Mouse (Mus musculus) intestine, embryonic 14.5 days (tissue): ENCODE results near the gene Vsnl1. TPM values are rescaled to one million over a fixed set of nuclear protein-coding genes. Genes with fewer than 3 reads are reported as not detected.

Experiments
- ATAC-seq: fragments of 200-750 bp; cut with Nextera tagmentation; replicated peaks from 2 replicates; pipeline ENCODE4 v1.8.0; 2017; ENCODE audit warnings: low read depth, moderate number of reproducible peaks, moderate TSS enrichment, moderate library complexity; ENCODE audit not compliant: low FRiP score, low TSS enrichment
- DNase-seq: peaks from one replicate; pipeline ENCODE4 v3.0.0-alpha.2; 2018; ENCODE audit warnings: low spot score
- H3K27ac ChIP-seq: fragments of 300-500 bp; sonication (generic); 2 replicates; pipeline ENCODE4 v1.5.1; 2014; ENCODE audit warnings: low read depth, mild to moderate bottlenecking, control low read depth
- H3K27me3 ChIP-seq: fragments of 300-500 bp; sonication (generic); replicated peaks from 2 replicates; pipeline ENCODE4 v1.6.1; 2014; ENCODE audit warnings: low read length, control low read depth; ENCODE audit not compliant: control insufficient read depth, insufficient read depth
- H3K36me3 ChIP-seq: fragments of 300-500 bp; sonication (generic); 2 replicates; pipeline ENCODE4 v1.6.1; 2014; ENCODE audit warnings: low read length, control low read depth; ENCODE audit not compliant: control insufficient read depth, insufficient read depth
- H3K4me1 ChIP-seq: fragments of 300-500 bp; sonication (generic); replicated peaks from 2 replicates; pipeline ENCODE4 v1.6.1; 2014; ENCODE audit warnings: low read length, control low read depth, mixed read lengths; ENCODE audit not compliant: control insufficient read depth, insufficient read depth
- H3K4me2 ChIP-seq: fragments of 300-500 bp; sonication (generic); 2 replicates; pipeline ENCODE4 v1.6.1; 2014; ENCODE audit warnings: low read length
- H3K4me3 ChIP-seq: fragments of 300-500 bp; sonication (generic); 2 replicates; pipeline ENCODE4 v1.5.1; 2014; ENCODE audit warnings: low read depth, low read length, control low read depth, mixed read lengths
- H3K9ac ChIP-seq: fragments of 300-500 bp; sonication (generic); 2 replicates; pipeline ENCODE4 v1.6.1; 2014; ENCODE audit warnings: mild to moderate bottlenecking, low read length
- H3K9me3 ChIP-seq: fragments of 300-500 bp; sonication (generic); 2 replicates; pipeline ENCODE4 v1.6.1; 2016; ENCODE audit warnings: low read length, control low read depth; ENCODE audit not compliant: control insufficient read depth
- WGBS: fragments of 180-500 bp; shearing (Covaris S2); extraction: QIAGEN DNeasy Blood & Tissue Kit; methylation state at CpG from one replicate; pipeline ENCODE4 v1.1.7; 2014; 5-methylcytosine and 5-hydroxymethylcytosine counted together
- polyA plus RNA-seq: library from polyadenylated mRNA; unstranded; fragments of >200 nt; fragmentation: Nextera tagmentation; extraction: Ambion mirVana; gene quantifications from 2 replicates; pipeline ENCODE4 v1.2.1, GENCODE M21; 2014

Gene Vsnl1
- polyA plus RNA-seq, 1 experiment from 2014 or later = 0.88 TPM

DNA sequence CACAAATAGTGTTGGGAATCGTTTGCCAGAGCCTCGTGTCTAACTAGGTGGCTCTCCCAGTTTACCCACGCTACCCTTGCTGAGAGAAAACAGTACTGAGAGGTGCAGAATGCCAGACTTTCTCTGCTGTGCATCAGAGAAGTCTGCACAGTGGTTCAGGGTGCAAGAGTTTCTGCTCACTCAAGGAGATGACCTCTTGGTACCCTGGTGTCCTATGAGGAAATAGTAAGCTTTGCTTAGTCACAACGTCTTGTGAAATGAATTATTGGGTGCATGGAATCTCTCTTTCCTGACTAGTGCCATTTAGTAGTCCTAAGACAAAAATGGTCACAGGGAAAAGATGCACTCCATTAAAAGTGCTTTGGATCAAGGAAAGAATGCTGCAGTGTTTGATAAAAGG, 111.9 kb downstream of the Vsnl1 start:
- Histone ChIP-seq H3K9me3 (no peaks in the 10 kb centered on the region), H3K4me2 (no peak overlapping the region), H3K27ac (no peak overlapping the region), H3K27me3 (no peaks in the 10 kb centered on the region), H3K4me3 (no peak overlapping the region), H3K36me3 (no peaks in the 10 kb centered on the region), H3K4me1 (no peaks in the 10 kb centered on the region), H3K9ac (no peak overlapping the region)
- DNase-seq = no peak
- no peak for ATAC-seq
- 33% methylated on average over 4 of the region's 4 CpGs for WGBS

DNA sequence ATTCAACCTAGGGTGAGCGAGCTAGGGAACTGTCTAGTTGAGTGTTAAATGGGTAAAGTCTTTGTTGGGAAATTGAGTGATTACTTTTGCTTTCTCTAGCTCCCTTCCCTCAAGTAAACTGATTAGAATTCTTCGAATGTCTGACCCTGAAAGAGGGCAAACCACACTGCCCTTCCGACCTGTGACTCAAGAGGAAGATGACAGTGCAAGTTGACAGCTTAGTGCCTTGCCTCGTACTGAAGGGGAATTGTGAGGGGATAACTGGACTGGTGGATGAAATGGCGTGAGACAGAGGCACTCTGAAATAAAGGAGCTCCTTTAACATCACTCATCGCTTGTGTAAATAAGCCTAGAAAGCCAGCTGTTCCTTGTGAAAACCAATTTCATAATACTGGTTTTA, 118.7 kb downstream of the Vsnl1 start:
- 42% methylated on average over 6 of the region's 6 CpGs for WGBS
- no peak overlapping the region for H3K4me3 ChIP-seq
- H3K4me2 ChIP-seq = no peak overlapping the region

DNA sequence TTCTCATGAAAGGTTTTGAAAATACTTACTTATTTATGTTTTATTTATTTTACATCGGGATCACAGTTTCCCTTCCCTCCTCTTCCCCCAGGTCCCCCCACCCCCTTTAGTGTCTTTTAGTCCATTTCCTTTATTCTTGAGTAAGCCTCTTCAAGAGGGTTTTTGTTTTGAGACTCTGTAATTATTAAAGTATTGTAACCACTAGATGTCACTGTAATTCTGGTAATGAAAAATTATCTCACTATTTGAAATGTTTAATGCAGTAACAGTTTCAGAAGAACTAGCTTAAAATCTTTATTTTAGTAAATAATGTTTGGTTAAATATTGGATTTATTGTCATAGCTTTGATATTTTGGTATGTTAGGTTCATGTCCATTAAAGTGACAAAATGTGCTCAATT, 122.6 kb downstream of the Vsnl1 start:
- no peaks in the 10 kb centered on the region for H3K9me3 ChIP-seq
- no peak overlapping the region for H3K27ac ChIP-seq
- no peak overlapping the region for H3K9ac ChIP-seq
- DNase-seq (no peak), ATAC-seq (no peak)
- no peaks in the 10 kb centered on the region for H3K27me3 ChIP-seq
- H3K4me1 ChIP-seq = no peaks in the 10 kb centered on the region
- no peak overlapping the region for H3K4me2 ChIP-seq
- H3K4me3 ChIP-seq = no peak overlapping the region
- H3K36me3 ChIP-seq = peaks cover 73% of the 10 kb centered on the region
- 50% methylated on average over 1 of the region's 1 CpGs for WGBS

More for the DNA sequence above, 118.7 kb downstream of the Vsnl1 start:
- H3K27ac ChIP-seq = no peak overlapping the region
- no peaks in the 10 kb centered on the region for H3K9me3 ChIP-seq
- no peak for ATAC-seq
- peaks cover 46% of the 10 kb centered on the region for H3K36me3 ChIP-seq
- no peaks in the 10 kb centered on the region for H3K4me1 ChIP-seq
- H3K9ac ChIP-seq = no peak overlapping the region
- H3K27me3 ChIP-seq = no peaks in the 10 kb centered on the region
- DNase-seq = no peak

DNA sequence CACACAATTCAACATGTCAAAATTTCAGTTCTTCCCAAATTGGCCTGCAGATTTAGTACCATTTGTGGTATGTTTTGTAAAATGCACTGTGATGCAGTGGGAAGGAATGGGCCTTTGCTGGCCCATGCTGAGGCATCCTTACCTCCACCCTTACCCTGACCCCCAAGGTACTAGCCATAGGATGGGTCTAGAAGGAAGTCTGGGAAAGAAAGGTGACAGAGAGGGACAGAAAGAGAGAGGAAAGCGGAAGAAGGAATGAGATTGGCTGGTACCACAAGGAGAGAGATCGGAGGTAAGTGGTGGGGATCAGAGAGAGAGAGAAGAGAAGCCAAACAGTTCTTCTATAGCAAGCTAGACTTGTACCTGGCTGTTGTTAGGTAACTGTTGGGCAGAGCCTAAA, 125.3 kb downstream of the Vsnl1 start:
- H3K9ac ChIP-seq = no peak overlapping the region
- no peak overlapping the region for H3K4me3 ChIP-seq
- H3K27me3 ChIP-seq = no peaks in the 10 kb centered on the region
- DNase-seq (no peak), ATAC-seq (no peak)
- peaks cover 72% of the 10 kb centered on the region for H3K36me3 ChIP-seq
- H3K27ac ChIP-seq = no peak overlapping the region
- no peak overlapping the region for H3K4me2 ChIP-seq
- H3K9me3 ChIP-seq = no peaks in the 10 kb centered on the region
- WGBS = 98% methylated on average over 2 of the region's 2 CpGs
- H3K4me1 ChIP-seq = no peaks in the 10 kb centered on the region

DNA sequence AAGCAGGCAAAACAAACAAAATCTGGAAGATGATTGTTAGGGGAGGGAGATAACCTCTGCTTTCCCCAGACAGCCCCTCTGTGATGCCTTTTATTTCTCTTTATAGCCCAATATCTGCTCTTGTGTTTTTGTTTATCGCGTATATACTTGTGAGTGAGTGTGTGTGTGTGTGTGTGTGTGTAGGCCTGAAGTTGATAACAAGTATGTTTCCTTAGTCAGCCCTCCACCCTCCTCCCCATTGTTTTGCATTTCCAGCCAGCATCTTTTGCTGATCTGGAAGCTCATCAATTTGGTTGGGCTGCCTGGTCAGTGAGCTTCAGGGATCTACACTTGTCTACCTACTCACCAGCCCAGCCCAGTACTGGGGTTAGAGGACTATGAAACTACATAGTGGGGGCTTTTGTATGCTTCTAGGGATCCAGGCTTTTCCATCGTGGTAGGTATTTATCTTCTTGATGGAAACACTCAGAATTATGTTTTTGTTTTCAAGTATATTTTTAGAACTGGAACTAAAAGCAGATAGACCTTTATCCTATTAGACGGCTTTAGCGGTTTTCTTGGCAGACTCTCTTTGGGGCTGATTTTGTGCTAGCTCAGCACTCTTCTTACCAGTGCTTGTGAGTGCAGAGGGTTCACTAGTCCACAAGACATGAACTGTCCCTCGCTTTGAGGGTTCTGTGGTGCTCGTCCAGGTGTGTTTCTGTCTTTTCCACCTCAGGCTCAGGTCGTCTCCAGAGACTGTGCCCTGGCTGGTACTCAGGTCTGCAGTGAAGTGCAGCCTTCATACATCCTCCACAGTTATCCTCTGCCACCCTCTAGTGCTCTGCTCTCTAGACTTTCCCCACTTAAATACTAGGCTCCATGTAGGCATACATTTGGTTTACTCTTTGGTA, 129.4 kb downstream of the Vsnl1 start:
- DNase-seq = no peak
- WGBS = 88% methylated on average over 8 of the region's 8 CpGs
- no peak for ATAC-seq

GRCm38 (mm10) chr12:11300858-11301257, 135.6 kb downstream of the Vsnl1 start:
- H3K9me3 ChIP-seq = no peaks in the 10 kb centered on the region
- peaks cover 83% of the 10 kb centered on the region for H3K36me3 ChIP-seq
- no peak overlapping the region for H3K4me3 ChIP-seq
- no peaks in the 10 kb centered on the region for H3K27me3 ChIP-seq
- ATAC-seq = no peak
- no peak overlapping the region for H3K9ac ChIP-seq
- H3K27ac ChIP-seq = no peak overlapping the region
- WGBS = 90% methylated on average over 1 of the region's 1 CpGs
- DNase-seq = no peak
- H3K4me2 ChIP-seq = no peak overlapping the region
- H3K4me1 ChIP-seq = no peaks in the 10 kb centered on the region

More for the DNA sequence above, 129.4 kb downstream of the Vsnl1 start:
- H3K36me3 ChIP-seq = peaks cover 82% of the 10 kb centered on the region
- H3K4me1 ChIP-seq = no peaks in the 10 kb centered on the region
- no peaks in the 10 kb centered on the region for H3K9me3 ChIP-seq
- no peak overlapping the region for H3K27ac ChIP-seq
- H3K4me3 ChIP-seq = no peak overlapping the region
- no peak overlapping the region for H3K4me2 ChIP-seq
- no peaks in the 10 kb centered on the region for H3K27me3 ChIP-seq
- no peak overlapping the region for H3K9ac ChIP-seq

DNA sequence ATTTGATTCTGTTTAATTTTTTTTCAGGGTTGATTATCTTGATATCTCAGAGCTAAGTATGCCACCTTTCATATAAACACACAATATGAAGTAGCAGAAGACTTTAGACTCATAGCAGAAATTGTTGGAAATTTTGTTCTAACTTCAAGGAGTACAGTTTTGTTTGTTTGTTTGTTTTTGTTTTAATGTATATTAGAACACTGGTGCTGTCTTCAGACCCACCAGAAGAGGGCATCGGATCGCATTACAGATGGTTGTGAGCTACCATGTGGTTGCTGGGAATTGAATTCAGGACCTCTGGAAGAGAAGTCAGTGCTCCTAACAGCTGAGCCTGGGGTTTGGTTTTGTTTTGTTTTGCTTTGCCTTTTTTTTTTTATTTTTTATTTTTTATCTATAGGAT, 150.0 kb downstream of the Vsnl1 start:
- Histone ChIP-seq H3K36me3 (peaks cover 80% of the 10 kb centered on the region), H3K4me3 (no peak overlapping the region), H3K9ac (no peak overlapping the region), H3K4me2 (no peak overlapping the region), H3K4me1 (no peaks in the 10 kb centered on the region), H3K27ac (no peak overlapping the region), H3K27me3 (no peaks in the 10 kb centered on the region), H3K9me3 (no peaks in the 10 kb centered on the region)
- no peak for ATAC-seq
- DNase-seq = no peak
- WGBS = 91% methylated on average over 2 of the region's 2 CpGs

GRCm38 (mm10) chr12:11281584-11281983, 154.8 kb downstream of the Vsnl1 start:
- Histone ChIP-seq H3K9me3 (no peaks in the 10 kb centered on the region), H3K4me1 (no peaks in the 10 kb centered on the region), H3K9ac (no peak overlapping the region), H3K4me3 (no peak overlapping the region), H3K27ac (no peak overlapping the region), H3K36me3 (peaks cover 82% of the 10 kb centered on the region), H3K27me3 (no peaks in the 10 kb centered on the region), H3K4me2 (no peak overlapping the region)
- ATAC-seq = no peak
- 90% methylated on average over 2 of the region's 2 CpGs for WGBS
- no peak for DNase-seq

DNA sequence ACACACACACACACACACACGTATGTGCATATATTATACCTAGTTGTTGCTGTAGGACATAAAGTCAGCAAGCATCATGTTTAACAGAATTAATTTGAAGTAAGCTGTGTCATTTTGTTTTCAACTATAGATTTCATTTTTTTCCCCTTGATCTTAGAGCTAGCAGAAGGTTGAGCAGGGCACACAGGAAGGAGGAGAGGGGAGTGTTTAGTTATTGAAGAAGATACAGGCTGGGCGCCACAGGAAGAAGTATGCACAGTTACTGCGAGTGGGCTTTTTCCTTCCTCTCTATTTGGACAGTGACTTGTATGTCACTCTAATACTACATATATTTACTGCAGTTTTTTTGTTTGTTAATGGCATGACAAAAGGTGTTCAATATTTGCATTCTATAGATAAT, 156.5 kb downstream of the Vsnl1 start:
- no peak overlapping the region for H3K9ac ChIP-seq
- no peak overlapping the region for H3K27ac ChIP-seq
- H3K27me3 ChIP-seq = no peaks in the 10 kb centered on the region
- DNase-seq = no peak
- peaks cover 74% of the 10 kb centered on the region for H3K36me3 ChIP-seq
- 91% methylated on average over 3 of the region's 3 CpGs for WGBS
- H3K4me2 ChIP-seq = no peak overlapping the region
- H3K4me1 ChIP-seq = no peaks in the 10 kb centered on the region
- H3K4me3 ChIP-seq = no peak overlapping the region
- no peaks in the 10 kb centered on the region for H3K9me3 ChIP-seq
- no peak for ATAC-seq
